Comparison of ENCODE assay signal across 10 mouse cellular contexts in genomic region chr5:142403694-142404093, GRCm38 (mm10). TPM values are rescaled to one million over a fixed set of nuclear protein-coding genes. Genes with fewer than 3 reads are reported as not detected.
DNase-seq lines count a peak whose midpoint lies in the region; ATAC-seq lines count a peak whose summit lies in the region.
"Had no signal": no experiment of that assay in that cellular context is flagged by ENCODE, and none has a peak within 500 bp of the region (broad histone marks: within the 10 kb centered on the region; RNA-seq: fewer than 3 reads in every experiment).

No protein-coding gene starts in this region.

- no peak overlapping the region for H3K4me3 ChIP-seq in liver, embryonic 11.5 days (ENCODE audit: low read depth, low read length)
- H3K4me3 ChIP-seq in forebrain, embryonic 15.5 days = 0 out of 2 replicates have a peak overlapping the region, but pooled peaks have one; percentile 95
- peak overlapping the region; percentile 99; the same call in 1 of the 2 replicates for H3K4me3 ChIP-seq in limb, embryonic 15.5 days
- peak overlapping the region; percentile 98; the same call in 1 of the 2 replicates for H3K4me3 ChIP-seq in neural tube, embryonic 15.5 days (replicated peaks)

- no peak for DNase-seq in liver, embryonic 11.5 days (ENCODE audit: low spot score)
- no peak for DNase-seq in liver
- no peak for DNase-seq in cerebellum, adult 18-20 months
- DNase-seq in kidney, postnatal 4 days = no peak
- DNase-seq in spleen, postnatal 36 days (ENCODE audit: low spot score in 2 of 2) = no peak
- DNase-seq: kidney, adult 18-20 months; lung, postnatal 14 days had no signal

- no peak for ATAC-seq in liver, embryonic 11.5 days (replicated peaks; ENCODE audit: low FRiP score)
- ATAC-seq in forebrain, embryonic 15.5 days (replicated peaks) = no peak
- ATAC-seq in limb, embryonic 15.5 days (ENCODE audit: insufficient number of reproducible peaks, low FRiP score, low TSS enrichment, low read depth) = no peak
- no peak for ATAC-seq in neural tube, embryonic 15.5 days (ENCODE audit: low FRiP score)

- no peaks in the 10 kb centered on the region; the same call in 1 of the 2 replicates for H3K36me3 ChIP-seq in liver, embryonic 11.5 days (ENCODE audit: control insufficient read depth, insufficient read depth, low read length)
- no peaks in the 10 kb centered on the region for H3K36me3 ChIP-seq in forebrain, embryonic 15.5 days
- peaks cover 18% of the 10 kb centered on the region for H3K36me3 ChIP-seq in limb, embryonic 15.5 days
- H3K36me3 ChIP-seq in neural tube, embryonic 15.5 days = no peaks in the 10 kb centered on the region

- H3K9ac ChIP-seq in liver, embryonic 11.5 days (ENCODE audit: low read depth, low read length) = no peak overlapping the region
- no peak overlapping the region for H3K9ac ChIP-seq in forebrain, embryonic 15.5 days (replicated peaks)
- no peak overlapping the region for H3K9ac ChIP-seq in limb, embryonic 15.5 days
- peak overlapping the region; percentile 93; the same call in 1 of the 2 replicates for H3K9ac ChIP-seq in neural tube, embryonic 15.5 days (replicated peaks)

- H3K4me1 ChIP-seq in liver, embryonic 11.5 days (replicated peaks; ENCODE audit: control insufficient read depth, insufficient read depth, low read length) = peaks cover 52% of the 10 kb centered on the region
- peaks cover 65% of the 10 kb centered on the region for H3K4me1 ChIP-seq in forebrain, embryonic 15.5 days
- peaks cover 49% of the 10 kb centered on the region for H3K4me1 ChIP-seq in limb, embryonic 15.5 days
- H3K4me1 ChIP-seq in neural tube, embryonic 15.5 days = peaks cover 51% of the 10 kb centered on the region

- H3K9me3 ChIP-seq in liver, embryonic 11.5 days (ENCODE audit: control insufficient read depth, low read length) = no peaks in the 10 kb centered on the region
- no peaks in the 10 kb centered on the region for H3K9me3 ChIP-seq in forebrain, embryonic 15.5 days
- no peaks in the 10 kb centered on the region for H3K9me3 ChIP-seq in limb, embryonic 15.5 days
- no peaks in the 10 kb centered on the region for H3K9me3 ChIP-seq in neural tube, embryonic 15.5 days (replicated peaks)

- no peak overlapping the region for H3K27ac ChIP-seq in liver, embryonic 11.5 days (ENCODE audit: low read depth, low read length)
- H3K27ac ChIP-seq in forebrain, embryonic 15.5 days (replicated peaks) = no peak overlapping the region
- H3K27ac ChIP-seq in limb, embryonic 15.5 days = no peak overlapping the region
- no peak overlapping the region for H3K27ac ChIP-seq in neural tube, embryonic 15.5 days (replicated peaks)

- H3K4me2 ChIP-seq in liver, embryonic 11.5 days = peak overlapping the region; percentile 96
- H3K4me2 ChIP-seq in forebrain, embryonic 15.5 days (replicated peaks) = peak overlapping the region; percentile 86
- peak overlapping the region; percentile 79 for H3K4me2 ChIP-seq in limb, embryonic 15.5 days
- H3K4me2 ChIP-seq in neural tube, embryonic 15.5 days = peak overlapping the region; percentile 90

- H3K27me3 ChIP-seq in liver, embryonic 11.5 days (replicated peaks; ENCODE audit: control insufficient read depth, insufficient read depth, low read length) = no peaks in the 10 kb centered on the region
- no peaks in the 10 kb centered on the region for H3K27me3 ChIP-seq in forebrain, embryonic 15.5 days
- no peaks in the 10 kb centered on the region for H3K27me3 ChIP-seq in limb, embryonic 15.5 days
- no peaks in the 10 kb centered on the region for H3K27me3 ChIP-seq in neural tube, embryonic 15.5 days (replicated peaks)

- WGBS in liver, embryonic 11.5 days = 80% methylated on average over 3 of the region's 3 CpGs
- 78% methylated on average over 3 of the region's 3 CpGs for WGBS in forebrain, embryonic 15.5 days
- 77% methylated on average over 3 of the region's 3 CpGs for WGBS in limb, embryonic 15.5 days
- 81% methylated on average over 3 of the region's 3 CpGs for WGBS in neural tube, embryonic 15.5 days

RNA-seq across cellular contexts. Expression of gene Foxk1, which starts 2.4 kb away (rescaled TPM):
- polyA plus RNA-seq in liver, embryonic 11.5 days (2014; fragmentation: Nextera tagmentation; extraction: Ambion mirVana) = 3.1 and 4.0 TPM in 2 replicates
- 3.9 TPM in 2 replicates for polyA plus RNA-seq in forebrain, embryonic 15.5 days (2015; fragmentation: Nextera tagmentation; extraction: Ambion mirVana)
- polyA plus RNA-seq in limb, embryonic 15.5 days (2015; fragmentation: Nextera tagmentation; extraction: Ambion mirVana) = 4.4 and 5.3 TPM in 2 replicates
- polyA plus RNA-seq in neural tube, embryonic 15.5 days (2015; fragmentation: Nextera tagmentation; extraction: Ambion mirVana) = 4.8 and 6.0 TPM in 2 replicates
